Mouse (Mus musculus): ENCODE results near the gene Eif4g2. TPM values are rescaled to one million over a fixed set of nuclear protein-coding genes. Genes with fewer than 3 reads are reported as not detected.

Gene Eif4g2
- polyA plus RNA-seq, 1 experiment from 2014 or later: 833 TPM

GRCm38 (mm10) chr7:111020814-111021213, 62.0 kb downstream of the Eif4g2 start:
- DNase-seq (ENCODE audit: low spot score) (no peak), ATAC-seq (replicated peaks; ENCODE audit: low FRiP score, low TSS enrichment, low read depth) (no peak)
- Histone ChIP-seq H3K27ac (ENCODE audit: low read depth) (no peak overlapping the region), H3K9me3 (ENCODE audit: control insufficient read depth, low read length) (no peaks in the 10 kb centered on the region), H3K4me1 (replicated peaks; ENCODE audit: control insufficient read depth, insufficient read depth, low read length) (peaks cover 4% of the 10 kb centered on the region), H3K9ac (ENCODE audit: low read length) (no peak overlapping the region), H3K4me2 (ENCODE audit: low read length) (no peak overlapping the region), H3K4me3 (ENCODE audit: low read depth, low read length) (no peak overlapping the region), H3K36me3 (ENCODE audit: control insufficient read depth, insufficient read depth, low read length) (no peaks in the 10 kb centered on the region), H3K27me3 (replicated peaks; ENCODE audit: control insufficient read depth, insufficient read depth, low read length) (no peaks in the 10 kb centered on the region)
- WGBS: 67% methylated on average over 4 of the region's 4 CpGs

Other genes starting within 250 kb of the Eif4g2 start
- gene Rnf141, start 238.6 kb downstream of the Eif4g2 start, polyA plus RNA-seq (2014; fragmentation: Nextera tagmentation; extraction: Ambion mirVana): 40.8 and 41.2 TPM in 2 replicates
- 7.8 and 10.3 TPM in 2 replicates for gene Lyve1, start 219.8 kb downstream of the Eif4g2 start, polyA plus RNA-seq (2014; fragmentation: Nextera tagmentation; extraction: Ambion mirVana)
- 33.1 and 33.4 TPM in 2 replicates for gene Mrvi1, start 100.6 kb downstream of the Eif4g2 start, polyA plus RNA-seq (2014; fragmentation: Nextera tagmentation; extraction: Ambion mirVana)
- 54.0 and 61.2 TPM in 2 replicates for gene Ctr9, start 54.1 kb downstream of the Eif4g2 start, polyA plus RNA-seq (2014; fragmentation: Nextera tagmentation; extraction: Ambion mirVana)

All from intestine, embryonic 14.5 days (tissue).